Mouse (Mus musculus) stomach, postnatal 0 days (tissue): ENCODE measurements around the gene Birc3.

Source experiments
- CTCF ChIP-seq: IDR thresholded peaks from 2 replicates; pipeline ENCODE4 v1.5.1; 2016; ENCODE audit warnings: antibody characterized with exemption, low read depth, mild to moderate bottlenecking, moderate library complexity
- EP300 ChIP-seq: optimal IDR thresholded peaks from 2 replicates; pipeline ENCODE3; 2016; ENCODE audit warnings: antibody characterized with exemption

- TF ChIP-seq EP300 (no peak), CTCF (no peak)
These were observed 777 bp downstream of the Birc3 start for GRCm38 (mm10) chr9:7872044-7872774.
